Mouse (Mus musculus) stomach, embryonic 16.5 days (tissue): ENCODE data around the gene Polg. TPM values are rescaled to one million over a fixed set of nuclear protein-coding genes. Genes with fewer than 3 reads are reported as not detected.

ENCODE experiments used
- ATAC-seq: fragments of 200-750 bp; cut with Nextera tagmentation; 2 replicates; pipeline ENCODE4 v1.8.0; 2017; ENCODE audit warnings: moderate number of reproducible peaks, moderate TSS enrichment; ENCODE audit not compliant: insufficient read depth, low FRiP score
- H3K27ac ChIP-seq: fragments of 300-500 bp; sonication (generic); 2 replicates; pipeline ENCODE4 v1.5.1; 2014; ENCODE audit warnings: low read length
- H3K27me3 ChIP-seq: fragments of 300-500 bp; sonication (generic); 2 replicates; pipeline ENCODE4 v1.6.1; 2014; ENCODE audit warnings: low read length, control low read depth, mixed read lengths; ENCODE audit not compliant: control insufficient read depth, insufficient read depth
- H3K36me3 ChIP-seq: fragments of 300-500 bp; sonication (generic); 2 replicates; pipeline ENCODE4 v1.6.1; 2014; ENCODE audit warnings: low read length; ENCODE audit not compliant: control insufficient read depth, insufficient read depth
- H3K4me1 ChIP-seq: fragments of 300-500 bp; sonication (generic); 2 replicates; pipeline ENCODE4 v1.6.1; 2014; ENCODE audit warnings: low read length, control low read depth, mixed read lengths; ENCODE audit not compliant: control insufficient read depth, insufficient read depth
- H3K4me2 ChIP-seq: fragments of 300-500 bp; sonication (generic); 2 replicates; pipeline ENCODE4 v1.6.1; 2014; ENCODE audit warnings: low read depth, low read length, mixed read lengths
- H3K4me3 ChIP-seq: fragments of 300-500 bp; sonication (generic); replicated peaks from 2 replicates; pipeline ENCODE4 v1.5.1; 2014; ENCODE audit warnings: mild to moderate bottlenecking, low read length
- H3K9ac ChIP-seq: fragments of 300-500 bp; sonication (generic); 2 replicates; pipeline ENCODE4 v1.6.1; 2014; ENCODE audit warnings: low read length
- H3K9me3 ChIP-seq: fragments of 300-500 bp; sonication (generic); replicated peaks from 2 replicates; pipeline ENCODE4 v1.6.1; 2016; ENCODE audit warnings: low read length, control low read depth; ENCODE audit not compliant: control insufficient read depth
- whole genome bisulfite sequencing: fragments of 180-500 bp; shearing (Covaris S2); extraction: QIAGEN DNeasy Blood & Tissue Kit; methylation state at CpG from one replicate; pipeline ENCODE4 v1.1.7; 2014; 5-methylcytosine and 5-hydroxymethylcytosine counted together
- polyA plus RNA-seq: library from polyadenylated mRNA; unstranded; fragments of >200 nt; fragmentation: Nextera tagmentation; extraction: Ambion mirVana; gene quantifications from 2 replicates; pipeline ENCODE4 v1.2.1, GENCODE M21; 2015

The Polg gene
- polyA plus RNA-seq, 1 experiment from 2014 or later: 30.8 TPM

GRCm38 (mm10) chr7:79509710-79510109 is 43.5 kb upstream of the Polg start:
- 3% methylated on average over 12 of the region's 12 CpGs for WGBS
- no peak overlapping the region for H3K27ac ChIP-seq
- H3K4me3 ChIP-seq: no peak overlapping the region
- no peak for ATAC-seq
- no peaks in the 10 kb centered on the region for H3K36me3 ChIP-seq
- H3K9me3 ChIP-seq: no peaks in the 10 kb centered on the region
- H3K4me1 ChIP-seq: peaks cover 12% of the 10 kb centered on the region
- H3K27me3 ChIP-seq: peaks cover 92% of the 10 kb centered on the region
- no peak overlapping the region for H3K9ac ChIP-seq
- H3K4me2 ChIP-seq: no peak overlapping the region

DNA sequence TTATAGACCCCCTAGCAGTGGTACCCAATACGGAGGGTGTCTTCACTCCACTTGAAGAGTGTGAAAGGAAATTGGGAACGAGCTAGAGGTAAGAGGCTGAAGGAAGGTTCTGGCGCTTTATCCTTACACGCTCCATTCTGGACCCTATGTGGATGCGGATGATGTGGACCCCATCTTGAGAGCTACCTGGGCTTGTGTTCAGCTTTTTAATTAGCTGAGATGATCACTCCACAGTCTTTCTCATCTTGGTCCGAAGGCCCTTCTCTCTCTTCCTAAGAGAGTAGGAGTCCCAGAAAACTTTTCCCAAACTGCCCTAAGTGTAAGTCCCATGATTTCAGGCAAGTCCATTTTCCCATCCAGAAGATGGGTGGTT is 43.1 kb upstream of the Polg start:
- Histone ChIP-seq H3K9ac (no peak overlapping the region), H3K27me3 (peaks cover 92% of the 10 kb centered on the region)

GRCm38 (mm10) chr7:79508280-79509234 is 42.4 kb upstream of the Polg start:
- Histone ChIP-seq H3K4me3 (peak overlapping the region; percentile 16), H3K27ac (no peak overlapping the region), H3K4me2 (peak overlapping the region; percentile 42), H3K4me1 (peaks cover 12% of the 10 kb centered on the region), H3K9me3 (no peaks in the 10 kb centered on the region), H3K27me3 (peaks cover 92% of the 10 kb centered on the region), H3K36me3 (no peaks in the 10 kb centered on the region), H3K9ac (0 out of 2 replicates have a peak overlapping the region, but pooled peaks have one; percentile 35)
- no peak for ATAC-seq
- 1% methylated on average over 78 of the region's 79 CpGs for WGBS

More for the DNA sequence above, 43.1 kb upstream of the Polg start:
- ATAC-seq: no peak
- Histone ChIP-seq H3K9me3 (no peaks in the 10 kb centered on the region), H3K4me3 (no peak overlapping the region), H3K4me2 (no peak overlapping the region), H3K4me1 (peaks cover 12% of the 10 kb centered on the region), H3K27ac (no peak overlapping the region), H3K36me3 (no peaks in the 10 kb centered on the region)
- 9% methylated on average over 6 of the region's 6 CpGs for WGBS

GRCm38 (mm10) chr7:79507756-79508155 is 41.6 kb upstream of the Polg start:
- no peak overlapping the region for H3K27ac ChIP-seq
- H3K36me3 ChIP-seq: no peaks in the 10 kb centered on the region
- H3K4me1 ChIP-seq: peaks cover 12% of the 10 kb centered on the region
- no peak for ATAC-seq
- no peak overlapping the region for H3K4me2 ChIP-seq
- 13% methylated on average over 1 of the region's 1 CpGs for WGBS
- H3K9me3 ChIP-seq: no peaks in the 10 kb centered on the region
- no peak overlapping the region for H3K4me3 ChIP-seq
- H3K27me3 ChIP-seq: peaks cover 93% of the 10 kb centered on the region
- no peak overlapping the region for H3K9ac ChIP-seq

GRCm38 (mm10) chr7:79507101-79507705 is 41.0 kb upstream of the Polg start:
- Histone ChIP-seq H3K36me3 (no peaks in the 10 kb centered on the region), H3K27ac (no peak overlapping the region), H3K4me1 (peaks cover 12% of the 10 kb centered on the region), H3K27me3 (peaks cover 93% of the 10 kb centered on the region), H3K4me3 (no peak overlapping the region), H3K9me3 (no peaks in the 10 kb centered on the region), H3K4me2 (no peak overlapping the region), H3K9ac (no peak overlapping the region)
- WGBS: 4% methylated on average over 11 of the region's 11 CpGs
- ATAC-seq: no peak

DNA sequence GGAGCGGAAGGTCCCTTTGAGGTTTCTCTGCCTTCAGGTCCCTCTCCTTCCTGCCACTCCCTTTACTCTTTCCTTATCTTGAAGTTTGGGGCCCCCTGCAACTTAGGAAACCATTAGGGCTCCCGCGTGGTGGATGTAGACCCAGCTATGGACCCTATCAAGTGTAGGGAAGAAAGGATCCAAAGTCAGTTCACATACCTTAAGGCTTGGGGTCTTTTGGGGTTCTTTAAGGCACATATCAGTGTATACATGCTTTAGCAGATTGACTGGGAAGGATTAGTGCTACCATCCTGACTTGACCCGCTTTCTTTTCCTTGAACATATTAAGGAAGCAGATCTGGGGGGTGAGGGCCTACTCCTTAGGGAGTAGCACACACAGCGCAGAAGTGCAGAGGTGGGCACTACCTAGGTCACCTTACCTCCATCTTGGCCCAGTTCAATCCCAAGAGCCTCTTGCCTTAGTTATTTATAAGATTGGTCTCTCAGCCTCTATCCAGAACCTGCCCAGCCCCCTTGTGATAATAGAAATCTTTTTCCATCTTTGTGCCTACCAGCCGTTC is 40.4 kb upstream of the Polg start:
- no peak overlapping the region for H3K4me2 ChIP-seq
- no peak overlapping the region for H3K9ac ChIP-seq
- no peaks in the 10 kb centered on the region for H3K9me3 ChIP-seq
- WGBS: 6% methylated on average over 6 of the region's 6 CpGs
- no peak overlapping the region for H3K27ac ChIP-seq
- no peaks in the 10 kb centered on the region for H3K36me3 ChIP-seq
- peaks cover 12% of the 10 kb centered on the region for H3K4me1 ChIP-seq
- H3K4me3 ChIP-seq: no peak overlapping the region
- no peak for ATAC-seq
- peaks cover 93% of the 10 kb centered on the region for H3K27me3 ChIP-seq

DNA sequence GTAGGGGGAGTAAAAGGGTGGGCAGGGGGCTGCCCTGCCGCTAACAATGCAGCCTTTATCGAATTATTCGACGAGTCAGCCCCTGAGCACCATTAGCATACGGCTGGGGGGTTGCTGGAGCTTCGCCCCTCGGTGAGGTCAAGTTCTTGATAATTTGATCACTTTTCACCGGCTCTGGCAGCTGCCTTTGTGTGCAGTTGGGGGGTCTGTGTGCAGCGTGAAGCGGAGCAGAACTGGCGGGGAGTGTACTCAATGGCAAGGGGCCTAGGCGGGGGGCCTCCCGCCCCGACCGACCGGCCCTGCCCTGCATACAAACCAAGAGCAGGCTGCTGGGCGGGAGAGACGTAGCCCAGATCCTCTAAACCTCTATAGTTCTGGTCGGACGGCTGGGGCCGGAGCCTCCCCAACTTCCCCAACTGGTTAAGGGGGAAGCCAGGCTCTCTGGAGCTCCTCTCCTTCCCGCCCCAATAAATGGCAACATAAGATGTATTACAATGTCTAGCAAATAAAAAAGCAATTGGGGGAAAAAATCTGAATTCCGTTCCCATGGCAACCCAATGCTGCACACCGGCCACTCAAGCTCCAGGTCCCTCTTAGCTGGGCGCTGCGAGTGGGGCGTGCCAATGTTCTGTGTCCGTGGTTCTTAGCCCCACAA is 39.8 kb upstream of the Polg start:
- no peak overlapping the region for H3K27ac ChIP-seq
- H3K9me3 ChIP-seq: no peaks in the 10 kb centered on the region
- no peak overlapping the region for H3K4me2 ChIP-seq
- no peak for ATAC-seq
- H3K36me3 ChIP-seq: no peaks in the 10 kb centered on the region
- 1% methylated on average over 28 of the region's 28 CpGs for WGBS
- H3K9ac ChIP-seq: no peak overlapping the region
- peaks cover 93% of the 10 kb centered on the region for H3K27me3 ChIP-seq
- H3K4me1 ChIP-seq: peaks cover 12% of the 10 kb centered on the region
- H3K4me3 ChIP-seq: no peak overlapping the region

GRCm38 (mm10) chr7:79505376-79505775 is 39.2 kb upstream of the Polg start:
- Histone ChIP-seq H3K4me3 (peak overlapping the region; percentile 32), H3K9me3 (no peaks in the 10 kb centered on the region), H3K9ac (no peak overlapping the region), H3K36me3 (no peaks in the 10 kb centered on the region), H3K4me2 (peak overlapping the region; percentile 48), H3K27ac (no peak overlapping the region), H3K4me1 (peaks cover 12% of the 10 kb centered on the region), H3K27me3 (peaks cover 95% of the 10 kb centered on the region)
- WGBS: 2% methylated on average over 22 of the region's 22 CpGs
- no peak for ATAC-seq
